Mouse (Mus musculus) C2C12 (cell line): ENCODE measurements at regions not wholly inside any gene's neighbourhood (a gene's known extent, or its start where the extent isn't known, plus 50 kb on each side); places are given as distances from the start of the nearest gene placed in this dataset.

Experiments used
- CEBPB ChIP-seq: IDR thresholded peaks from one replicate; pipeline ENCODE4 v1.6.1; 2011; ENCODE audit warnings: low read depth, mild to moderate bottlenecking, control low read depth, moderate library complexity
- CTCF ChIP-seq: IDR thresholded peaks from one replicate; pipeline ENCODE4 v1.5.1; 2011; ENCODE audit not compliant: control insufficient read depth, insufficient read depth, insufficient read length
- FOSL1 ChIP-seq: IDR thresholded peaks from one replicate; pipeline ENCODE4 v1.8.0; 2011; ENCODE audit warnings: mild to moderate bottlenecking, low read length; ENCODE audit not compliant: poor library complexity, insufficient read depth, severe bottlenecking
- MAX ChIP-seq: IDR thresholded peaks from one replicate; pipeline ENCODE4 v1.6.1; 2011; ENCODE audit warnings: mild to moderate bottlenecking, control low read depth
- MYOD1 ChIP-seq: IDR thresholded peaks from one replicate; pipeline ENCODE4 v1.6.1; 2011; ENCODE audit warnings: low read depth; ENCODE audit not compliant: control insufficient read depth, insufficient read length
- USF1 ChIP-seq: IDR thresholded peaks from one replicate; pipeline ENCODE4 v1.6.1; 2011; ENCODE audit warnings: low read depth, mild to moderate bottlenecking, control low read depth, moderate library complexity

GRCm38 (mm10) chr13:37717793-37718192 is 60.4 kb upstream of the Rreb1 start:
- TF ChIP-seq CTCF (no peak), MAX (no peak), USF1 (no peak), CEBPB (no peak), MYOD1 (no peak), FOSL1 (no peak)
